Mouse (Mus musculus): ENCODE measurements at regions not wholly inside any gene's neighbourhood (a gene's known extent, or its start where the extent isn't known, plus 50 kb on each side); places are given as distances from the start of the nearest gene placed in this dataset.
"Not testable (repeated sequence)": the region's sequence is repeated elsewhere in the genome, so short reads cannot be mapped to it uniquely, and the experiment has no call there.

DNA sequence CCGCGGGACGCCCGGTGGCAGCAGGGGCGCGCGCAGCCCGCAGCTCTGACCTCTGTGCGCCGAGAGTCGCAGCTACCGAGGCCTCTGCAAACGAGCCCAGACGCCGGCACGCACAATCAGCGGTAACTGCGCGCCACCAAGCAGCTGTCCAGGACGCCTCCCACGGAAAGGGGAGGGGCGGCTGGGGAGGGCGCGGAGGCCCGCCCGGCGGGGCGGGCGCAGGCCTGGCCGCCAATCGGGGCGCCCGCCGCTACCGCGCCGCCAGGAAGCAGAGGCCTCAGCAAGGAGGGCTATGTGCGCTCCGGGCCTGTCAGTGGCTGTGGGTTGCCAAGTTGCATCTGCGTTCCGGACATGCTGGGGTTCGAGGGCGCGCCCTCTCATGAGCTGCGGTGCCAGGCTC, 613.3 kb upstream of the Ywhaq start:
- H3K27me3 ChIP-seq; CTCF ChIA-PET; in situ Hi-C loops (cut with MboI; ENCODE audit: low pct_unique_long_range_greater_than_20kb); POLR2A ChIA-PET; DNase-seq (ENCODE audit: low read depth, low spot score): not testable (repeated sequence)
- peak; percentile 92 for ATAC-seq

DNA sequence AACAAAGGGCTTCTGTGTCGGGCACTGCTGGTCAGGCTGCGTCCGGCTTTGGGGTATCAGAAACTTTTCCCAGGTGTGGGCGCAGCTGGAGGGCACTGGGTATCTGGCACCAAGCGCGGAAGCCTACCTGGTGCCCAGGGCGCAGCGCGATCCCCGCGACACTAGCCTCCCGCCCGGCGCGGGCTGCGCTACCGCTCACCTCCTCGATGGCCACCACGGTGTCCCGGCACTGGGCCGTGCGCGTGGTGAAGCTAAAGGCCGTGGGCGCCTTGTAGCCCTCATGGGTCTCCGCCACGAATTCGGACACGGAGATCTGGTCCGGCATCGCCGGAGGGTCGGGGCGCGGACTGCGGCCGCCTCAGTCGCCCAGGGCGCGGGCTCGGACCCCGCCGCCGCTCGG, 612.8 kb upstream of the Ywhaq start:
- ATAC-seq = peak; percentile 17
- H3K27me3 ChIP-seq; CTCF ChIA-PET; POLR2A ChIA-PET; DNase-seq (ENCODE audit: low read depth, low spot score); in situ Hi-C loops (cut with MboI; ENCODE audit: low pct_unique_long_range_greater_than_20kb): not testable (repeated sequence)
